Mouse (Mus musculus): ENCODE measurements at regions not wholly inside any gene's neighbourhood (a gene's known extent, or its start where the extent isn't known, plus 50 kb on each side); places are given as distances from the start of the nearest gene placed in this dataset.

- no peak for DNase-seq
These were observed 55.4 kb upstream of the Chd6 start for GRCm38 (mm10) chr2:161164320-161164719.

Data from lung, postnatal 10 days (tissue).